Mouse (Mus musculus) midbrain, embryonic 15.5 days (tissue): ENCODE results near the gene Stag2. TPM values are rescaled to one million over a fixed set of nuclear protein-coding genes. Genes with fewer than 3 reads are reported as not detected.

ENCODE experiments used
- ATAC-seq: fragments of 200-750 bp; cut with Nextera tagmentation; replicated peaks from 2 replicates; pipeline ENCODE4 v1.8.0; 2017; ENCODE audit warnings: moderate TSS enrichment
- H3K27ac ChIP-seq: fragments of 300-500 bp; sonication (generic); 2 replicates; pipeline ENCODE4 v1.5.1; 2015; ENCODE audit warnings: mild to moderate bottlenecking, inconsistent platforms
- H3K27me3 ChIP-seq: fragments of 300-500 bp; sonication (generic); replicated peaks from 2 replicates; pipeline ENCODE4 v1.6.1; 2015; ENCODE audit warnings: inconsistent platforms
- H3K36me3 ChIP-seq: fragments of 300-500 bp; sonication (generic); replicated peaks from 2 replicates; pipeline ENCODE4 v1.6.1; 2015; ENCODE audit warnings: inconsistent platforms
- H3K4me1 ChIP-seq: fragments of 300-500 bp; sonication (generic); 2 replicates; pipeline ENCODE4 v1.6.1; 2015; ENCODE audit warnings: inconsistent platforms
- H3K4me2 ChIP-seq: fragments of 300-500 bp; sonication (generic); 2 replicates; pipeline ENCODE4 v1.6.1; 2015; ENCODE audit warnings: inconsistent platforms, mild to moderate bottlenecking, moderate library complexity
- H3K4me3 ChIP-seq: fragments of 300-500 bp; sonication (generic); 2 replicates; pipeline ENCODE4 v1.5.1; 2015; ENCODE audit warnings: mild to moderate bottlenecking, inconsistent platforms
- H3K9ac ChIP-seq: fragments of 300-500 bp; sonication (generic); 2 replicates; pipeline ENCODE4 v1.6.1; 2015; ENCODE audit warnings: mild to moderate bottlenecking, inconsistent platforms
- H3K9me3 ChIP-seq: fragments of 300-500 bp; sonication (generic); 2 replicates; pipeline ENCODE4 v1.6.1; 2016; ENCODE audit warnings: inconsistent platforms
- WGBS: fragments of 180-500 bp; shearing (Covaris S2); methylation state at CpG from one replicate; pipeline ENCODE4 v1.1.7; 2015; ENCODE audit warnings: mixed read lengths; 5-methylcytosine and 5-hydroxymethylcytosine counted together
- polyA plus RNA-seq: library from polyadenylated mRNA; unstranded; fragments of >200 nt; fragmentation: Nextera tagmentation; extraction: Ambion mirVana; gene quantifications from 2 replicates; pipeline ENCODE4 v1.2.1, GENCODE M21; 2015

Stag2 gene
- polyA plus RNA-seq, 1 experiment from 2014 or later, result 18.2 TPM

- no peaks in the 10 kb centered on the region for H3K4me1 ChIP-seq
- H3K27ac ChIP-seq, result no peak overlapping the region
- 85% methylated on average over 3 of the region's 3 CpGs for WGBS
- no peak for ATAC-seq
- no peaks in the 10 kb centered on the region for H3K36me3 ChIP-seq
- no peak overlapping the region for H3K9ac ChIP-seq
- no peak overlapping the region for H3K4me2 ChIP-seq
- no peaks in the 10 kb centered on the region for H3K27me3 ChIP-seq
- H3K4me3 ChIP-seq, result no peak overlapping the region
- no peaks in the 10 kb centered on the region for H3K9me3 ChIP-seq
Observed at GRCm38 (mm10) chrX:42290215-42290614, 141.1 kb downstream of the Stag2 start.

- Histone ChIP-seq H3K4me2 (no peak overlapping the region), H3K9me3 (no peaks in the 10 kb centered on the region), H3K27ac (no peak overlapping the region), H3K9ac (no peak overlapping the region), H3K36me3 (no peaks in the 10 kb centered on the region), H3K27me3 (no peaks in the 10 kb centered on the region), H3K4me1 (0 out of 2 replicates have a peak, but pooled peaks cover 2% of the 10 kb centered on the region), H3K4me3 (no peak overlapping the region)
- 74% methylated on average over 3 of the region's 3 CpGs for WGBS
- ATAC-seq, result no peak
Observed at GRCm38 (mm10) chrX:42315231-42315630, 166.1 kb downstream of the Stag2 start.

- no peaks in the 10 kb centered on the region for H3K27me3 ChIP-seq
- 0 out of 2 replicates have a peak, but pooled peaks cover 4% of the 10 kb centered on the region for H3K4me1 ChIP-seq
- WGBS, result 37% methylated on average over 5 of the region's 5 CpGs
- H3K36me3 ChIP-seq, result no peaks in the 10 kb centered on the region
- no peaks in the 10 kb centered on the region for H3K9me3 ChIP-seq
- no peak overlapping the region for H3K27ac ChIP-seq
- ATAC-seq, result no peak
- no peak overlapping the region for H3K4me2 ChIP-seq
- no peak overlapping the region for H3K9ac ChIP-seq
- H3K4me3 ChIP-seq, result no peak overlapping the region
Observed at GRCm38 (mm10) chrX:42320424-42320823, 171.3 kb downstream of the Stag2 start.

GRCm38 (mm10) chrX:42321200-42321773 is 172.2 kb downstream of the Stag2 start:
- no peak overlapping the region for H3K4me3 ChIP-seq
- H3K4me1 ChIP-seq, result 0 out of 2 replicates have a peak, but pooled peaks cover 4% of the 10 kb centered on the region
- H3K9me3 ChIP-seq, result no peaks in the 10 kb centered on the region
- H3K27ac ChIP-seq, result no peak overlapping the region
- WGBS, result 30% methylated on average over 9 of the region's 9 CpGs
- H3K36me3 ChIP-seq, result no peaks in the 10 kb centered on the region
- H3K4me2 ChIP-seq, result no peak overlapping the region
- no peak for ATAC-seq
- no peak overlapping the region for H3K9ac ChIP-seq
- H3K27me3 ChIP-seq, result no peaks in the 10 kb centered on the region

- WGBS, result 50% methylated on average over 3 of the region's 3 CpGs
- ATAC-seq, result no peak
- no peaks in the 10 kb centered on the region for H3K9me3 ChIP-seq
Observed at GRCm38 (mm10) chrX:42324848-42325247, 175.7 kb downstream of the Stag2 start.

More at GRCm38 (mm10) chrX:42324848-42325247, 175.7 kb downstream of the Stag2 start:
- H3K27me3 ChIP-seq, result no peaks in the 10 kb centered on the region
- no peak overlapping the region for H3K27ac ChIP-seq
- H3K9ac ChIP-seq, result no peak overlapping the region
- 0 out of 2 replicates have a peak, but pooled peaks cover 4% of the 10 kb centered on the region for H3K4me1 ChIP-seq
- H3K4me3 ChIP-seq, result no peak overlapping the region
- no peaks in the 10 kb centered on the region for H3K36me3 ChIP-seq
- H3K4me2 ChIP-seq, result no peak overlapping the region

Other genes with a start within 250 kb of the Stag2 start
- 76.2 and 89.1 TPM in 2 replicates for gene Thoc2, start 228.6 kb upstream of the Stag2 start, polyA plus RNA-seq
- 10.5 and 11.6 TPM in 2 replicates for gene Xiap, start 89.6 kb upstream of the Stag2 start, polyA plus RNA-seq